Mouse (Mus musculus) liver, embryonic 14 days (tissue): ENCODE data around the gene Zbtb41. TPM values are rescaled to one million over a fixed set of nuclear protein-coding genes. Genes with fewer than 3 reads are reported as not detected.

Experiments used
- polyA plus RNA-seq: library from polyadenylated mRNA; depleted of rRNA; stranded (reverse); fragments of >200 nt; gene quantifications from 2 replicates; pipeline ENCODE4 v1.2.3, GENCODE M21; 2012; rRNA removed

Gene Zbtb41
- polyA plus RNA-seq, result 1.6 and 1.9 TPM in 2 replicates

GRCm38 (mm10) chr1:139421875-139422791 lies at the start of gene Zbtb41:
Gene Zbtb41 (plus strand): TSS chr1:139422288.

DNA sequence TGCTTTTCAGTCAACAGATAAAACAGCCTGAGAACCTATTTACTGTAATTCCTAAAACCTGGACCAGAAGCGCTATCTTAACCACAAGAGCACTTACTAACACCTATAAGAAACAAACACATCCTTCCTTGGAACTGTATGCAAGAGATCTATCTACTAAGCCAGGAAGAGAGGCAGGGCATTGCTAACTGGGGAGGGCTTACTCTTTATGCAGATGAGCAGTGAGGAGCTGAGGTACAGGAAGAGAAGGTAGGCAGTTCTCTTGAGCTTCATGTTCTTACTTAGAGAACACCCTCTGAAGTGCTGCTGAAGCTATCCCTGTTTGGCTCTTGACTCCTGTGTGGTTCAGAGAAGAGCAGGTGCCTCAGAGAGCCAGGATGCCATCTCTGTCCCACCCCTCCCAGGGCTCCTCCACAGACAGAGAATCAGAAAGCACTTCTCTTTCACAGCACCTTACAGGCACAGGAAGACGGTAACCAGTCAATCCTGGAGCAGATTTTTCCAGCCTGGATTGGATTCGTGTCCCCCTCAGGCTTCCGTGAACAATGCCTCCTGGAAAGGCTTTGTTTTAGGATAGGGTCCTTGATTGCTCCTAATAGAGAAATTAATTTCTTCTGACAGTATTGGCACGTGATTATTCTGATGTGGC lies 45.3 kb upstream of the Zbtb41 start, which contains the start of gene Crb1:
Gene Crb1, minus strand, starts transcription at position 463 of the 649 bp plus-strand sequence.

GRCm38 (mm10) chr1:139454340-139455225 lies 32.5 kb downstream of the Zbtb41 start, which contains the start of gene Aspm:
Gene Aspm (plus strand): TSS chr1:139454772.

GRCm38 (mm10) chr1:139501258-139501752 lies 79.2 kb downstream of the Zbtb41 start, which contains the start of gene F13b:
Gene F13b (plus strand): TSS chr1:139501702.

Other genes starting within 250 kb of the Zbtb41 start
- not detected in 2 replicates for gene Crb1, start 45.2 kb upstream of the Zbtb41 start, polyA plus RNA-seq
- 6.8 and 7.7 TPM in 2 replicates for gene Aspm, start 32.5 kb downstream of the Zbtb41 start, polyA plus RNA-seq
- gene F13b, start 79.4 kb downstream of the Zbtb41 start, polyA plus RNA-seq, result 15.2 and 17.0 TPM in 2 replicates
- 1.5 and 1.6 TPM in 2 replicates for gene Cfhr1, start 138.0 kb downstream of the Zbtb41 start, polyA plus RNA-seq